Mouse (Mus musculus) heart, embryonic 12.5 days (tissue): ENCODE measurements around the gene C130074G19Rik. TPM values are rescaled to one million over a fixed set of nuclear protein-coding genes. Genes with fewer than 3 reads are reported as not detected.

Source experiments
- ATAC-seq: fragments of 200-750 bp; cut with Nextera tagmentation; 2 replicates; pipeline ENCODE4 v1.8.0; 2017; ENCODE audit warnings: moderate TSS enrichment, moderate library complexity; ENCODE audit not compliant: insufficient number of reproducible peaks, low FRiP score
- H3K27ac ChIP-seq: fragments of 300-500 bp; sonication (generic); 2 replicates; pipeline ENCODE4 v1.5.1; 2016; ENCODE audit warnings: mild to moderate bottlenecking, moderate library complexity; ENCODE audit not compliant: poor library complexity, severe bottlenecking
- H3K27me3 ChIP-seq: fragments of 300-500 bp; sonication (generic); replicated peaks from 2 replicates; pipeline ENCODE4 v1.6.1; 2016; ENCODE audit warnings: mild to moderate bottlenecking, moderate library complexity
- H3K36me3 ChIP-seq: fragments of 300-500 bp; sonication (generic); 2 replicates; pipeline ENCODE4 v1.6.1; 2016; ENCODE audit warnings: mild to moderate bottlenecking, moderate library complexity
- H3K4me1 ChIP-seq: fragments of 300-500 bp; sonication (generic); replicated peaks from 2 replicates; pipeline ENCODE4 v1.6.1; 2016; ENCODE audit warnings: mild to moderate bottlenecking
- H3K4me2 ChIP-seq: fragments of 300-500 bp; sonication (generic); 2 replicates; pipeline ENCODE4 v1.6.1; 2016; ENCODE audit warnings: mild to moderate bottlenecking, moderate library complexity
- H3K4me3 ChIP-seq: fragments of 300-500 bp; sonication (generic); 2 replicates; pipeline ENCODE4 v1.5.1; 2016; ENCODE audit warnings: mild to moderate bottlenecking
- H3K9ac ChIP-seq: fragments of 300-500 bp; sonication (generic); 2 replicates; pipeline ENCODE4 v1.6.1; 2016; ENCODE audit warnings: mild to moderate bottlenecking, moderate library complexity
- H3K9me3 ChIP-seq: fragments of 300-500 bp; sonication (generic); replicated peaks from 2 replicates; pipeline ENCODE4 v1.6.1; 2016; ENCODE audit warnings: mild to moderate bottlenecking, moderate library complexity
- WGBS: fragments of 180-500 bp; shearing (Covaris S2); methylation state at CpG from one replicate; pipeline ENCODE4 v1.1.7; 2016; 5-methylcytosine and 5-hydroxymethylcytosine counted together
- polyA plus RNA-seq: library from polyadenylated mRNA; unstranded; fragments of >200 nt; fragmentation: Nextera tagmentation; extraction: Ambion mirVana; gene quantifications from 2 replicates; pipeline ENCODE4 v1.2.1, GENCODE M21; 2016

Gene C130074G19Rik
- polyA plus RNA-seq, 1 experiment from 2014 or later: 0.51 TPM

DNA sequence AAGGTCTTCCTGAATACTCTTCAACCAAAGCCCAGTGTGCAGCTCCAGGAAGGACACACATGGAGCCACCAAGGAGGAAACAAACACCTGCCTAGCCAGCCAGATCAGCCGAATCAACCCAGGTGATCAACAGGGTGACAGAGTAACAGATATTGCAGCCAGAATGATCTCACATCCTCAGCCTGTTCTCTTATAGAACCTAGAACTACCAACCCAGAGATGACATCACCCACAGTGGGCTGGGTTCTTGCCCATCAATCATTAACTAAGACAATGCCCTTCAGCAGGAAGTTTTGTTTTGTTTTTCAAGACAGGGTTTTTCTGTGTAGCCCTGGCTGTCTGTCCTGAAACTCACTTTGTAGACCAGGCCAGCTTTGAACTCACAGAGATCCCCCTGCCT lies 24.8 kb downstream of the C130074G19Rik start:
- WGBS: 85% methylated on average over 1 of the region's 1 CpGs
- no peak overlapping the region for H3K4me2 ChIP-seq
- no peaks in the 10 kb centered on the region for H3K9me3 ChIP-seq
- no peak overlapping the region for H3K9ac ChIP-seq
- H3K36me3 ChIP-seq: no peaks in the 10 kb centered on the region
- H3K4me3 ChIP-seq: no peak overlapping the region
- no peak overlapping the region for H3K27ac ChIP-seq
- no peaks in the 10 kb centered on the region for H3K27me3 ChIP-seq
- ATAC-seq: no peak
- H3K4me1 ChIP-seq: 0 out of 2 replicates have a peak, but pooled peaks cover 9% of the 10 kb centered on the region

DNA sequence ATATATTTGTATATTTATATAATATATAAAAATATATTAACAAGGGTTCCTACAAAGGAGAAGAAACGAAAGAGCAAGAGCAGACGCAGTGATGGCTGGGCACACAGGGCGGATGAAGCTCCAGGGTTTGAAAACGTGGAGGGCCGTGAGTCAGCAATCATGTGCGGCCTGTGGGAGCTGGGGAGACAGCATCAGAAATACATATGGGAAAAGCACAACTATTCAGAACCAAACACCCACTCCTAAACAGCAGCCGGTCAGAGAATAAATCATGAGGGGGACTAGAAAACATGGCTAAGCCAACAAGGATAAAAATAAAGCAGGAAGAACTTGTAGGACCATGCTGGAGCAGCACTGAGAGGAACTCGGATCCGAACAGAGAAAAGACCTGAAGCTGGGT lies 25.8 kb downstream of the C130074G19Rik start:
- no peak overlapping the region for H3K4me3 ChIP-seq
- H3K4me1 ChIP-seq: peaks cover 9% of the 10 kb centered on the region; the same call in 1 of the 2 replicates
- no peak for ATAC-seq
- H3K9me3 ChIP-seq: no peaks in the 10 kb centered on the region
- no peak overlapping the region for H3K27ac ChIP-seq
- H3K9ac ChIP-seq: no peak overlapping the region
- 83% methylated on average over 9 of the region's 9 CpGs for WGBS
- no peaks in the 10 kb centered on the region for H3K36me3 ChIP-seq
- no peaks in the 10 kb centered on the region for H3K27me3 ChIP-seq
- no peak overlapping the region for H3K4me2 ChIP-seq

DNA sequence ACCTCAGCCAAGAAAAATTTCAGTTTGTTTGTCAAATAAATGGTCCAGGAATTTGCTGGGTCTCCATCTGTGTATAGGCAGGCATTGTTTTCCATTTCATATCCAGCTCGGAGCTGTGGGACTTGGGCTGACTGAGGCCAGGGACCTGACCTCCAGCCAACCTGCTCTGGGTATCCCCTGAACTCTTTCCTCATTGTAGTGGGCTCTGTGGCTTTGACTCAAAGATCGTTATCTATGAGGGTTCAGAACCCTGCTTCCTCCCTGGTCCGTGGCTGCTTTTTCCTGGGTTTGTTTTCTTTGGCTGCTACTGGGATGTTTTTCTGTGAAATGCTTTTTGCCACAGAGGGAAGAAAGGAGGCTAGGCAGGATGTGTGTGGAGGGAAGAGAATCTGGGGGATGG lies 29.1 kb downstream of the C130074G19Rik start:
- peak; percentile 43 for ATAC-seq
- Histone ChIP-seq H3K4me2 (peak overlapping the region; percentile 61), H3K9me3 (no peaks in the 10 kb centered on the region), H3K4me3 (no peak overlapping the region), H3K36me3 (no peaks in the 10 kb centered on the region), H3K4me1 (peaks cover 21% of the 10 kb centered on the region), H3K27me3 (peaks cover 10% of the 10 kb centered on the region), H3K9ac (0 out of 2 replicates have a peak overlapping the region, but pooled peaks have one; percentile 32), H3K27ac (peak overlapping the region; percentile 85)
- WGBS: 34% methylated on average over 3 of the region's 3 CpGs

DNA sequence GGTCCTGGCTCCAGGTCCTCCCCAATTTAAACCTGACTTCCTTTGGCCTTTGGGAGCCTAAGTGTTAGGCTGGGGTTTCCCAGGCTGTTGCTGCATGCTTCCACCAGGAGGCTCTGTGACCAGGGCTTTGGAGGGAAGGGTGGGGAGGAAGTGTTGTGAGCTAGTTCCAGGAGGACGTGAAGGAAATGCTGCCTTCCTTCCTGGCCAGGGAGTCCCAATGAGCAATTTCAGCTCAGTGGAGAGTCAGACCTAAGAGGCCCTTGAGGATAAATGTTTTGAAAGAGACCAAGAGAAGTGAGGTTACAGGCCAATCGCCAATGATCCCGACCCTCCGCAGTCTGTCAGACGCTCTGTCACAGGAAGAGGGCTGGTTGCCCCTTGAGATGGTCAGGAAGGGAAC lies 29.7 kb downstream of the C130074G19Rik start:
- H3K36me3 ChIP-seq: no peaks in the 10 kb centered on the region
- H3K4me3 ChIP-seq: peak overlapping the region; percentile 25
- WGBS: 20% methylated on average over 5 of the region's 5 CpGs
- ATAC-seq: peak; percentile 60; the same call in 1 of the 2 replicates
- peak overlapping the region; percentile 61 for H3K4me2 ChIP-seq
- H3K4me1 ChIP-seq: peaks cover 21% of the 10 kb centered on the region
- H3K9me3 ChIP-seq: no peaks in the 10 kb centered on the region
- H3K27ac ChIP-seq: peak overlapping the region; percentile 85
- peak overlapping the region; percentile 32; the same call in 1 of the 2 replicates for H3K9ac ChIP-seq
- H3K27me3 ChIP-seq: peaks cover 16% of the 10 kb centered on the region

DNA sequence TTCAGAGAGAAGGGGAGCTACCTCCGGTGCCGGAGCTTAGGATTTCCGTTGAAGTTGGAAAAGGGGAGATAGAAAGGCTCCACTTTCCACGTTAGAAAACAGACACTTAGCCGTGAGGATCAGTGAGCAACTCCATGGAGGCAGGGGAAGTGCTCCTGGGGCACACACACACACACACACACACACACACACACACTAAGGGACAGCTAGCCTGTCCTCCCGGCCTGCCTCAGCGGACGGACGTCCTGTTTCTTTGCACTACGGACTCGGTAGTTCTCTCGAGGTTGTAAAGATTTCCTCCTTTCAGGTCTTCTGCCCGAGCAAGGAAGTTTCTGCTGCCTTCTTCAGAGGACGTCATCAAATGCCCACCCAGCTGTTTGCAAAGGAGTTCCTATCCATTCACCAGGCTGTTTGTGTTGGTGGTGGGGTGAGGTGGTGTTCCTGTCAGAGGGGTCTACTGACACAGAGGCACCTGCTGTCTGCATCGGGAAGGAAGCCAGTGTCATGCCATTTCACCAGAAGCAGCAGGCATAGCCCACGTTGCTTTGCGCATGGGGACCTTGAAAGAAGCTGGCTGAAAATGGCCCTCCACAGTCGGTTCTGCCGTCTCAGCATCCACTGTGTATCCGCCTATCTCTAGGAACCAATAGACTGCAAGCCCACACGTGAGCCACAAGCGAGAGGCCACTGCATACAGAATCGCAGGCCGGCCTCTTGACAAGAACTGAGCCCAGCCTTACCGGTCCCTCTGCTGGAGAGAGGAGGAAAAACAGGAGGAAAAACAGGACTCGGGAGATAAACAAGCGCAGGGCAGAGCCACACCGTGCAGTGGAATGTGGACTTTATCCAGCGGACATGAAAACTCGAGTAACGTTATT lies 31.0 kb downstream of the C130074G19Rik start:
- Histone ChIP-seq H3K9ac (peak overlapping the region; percentile 18; the same call in 1 of the 2 replicates), H3K27ac (peak overlapping the region; percentile 52), H3K4me2 (peak overlapping the region; percentile 62), H3K4me3 (peak overlapping the region; percentile 15), H3K36me3 (no peaks in the 10 kb centered on the region), H3K27me3 (peaks cover 16% of the 10 kb centered on the region), H3K4me1 (peaks cover 21% of the 10 kb centered on the region), H3K9me3 (no peaks in the 10 kb centered on the region)
- ATAC-seq: peak; percentile 89
- 16% methylated on average over 31 of the region's 31 CpGs for WGBS

DNA sequence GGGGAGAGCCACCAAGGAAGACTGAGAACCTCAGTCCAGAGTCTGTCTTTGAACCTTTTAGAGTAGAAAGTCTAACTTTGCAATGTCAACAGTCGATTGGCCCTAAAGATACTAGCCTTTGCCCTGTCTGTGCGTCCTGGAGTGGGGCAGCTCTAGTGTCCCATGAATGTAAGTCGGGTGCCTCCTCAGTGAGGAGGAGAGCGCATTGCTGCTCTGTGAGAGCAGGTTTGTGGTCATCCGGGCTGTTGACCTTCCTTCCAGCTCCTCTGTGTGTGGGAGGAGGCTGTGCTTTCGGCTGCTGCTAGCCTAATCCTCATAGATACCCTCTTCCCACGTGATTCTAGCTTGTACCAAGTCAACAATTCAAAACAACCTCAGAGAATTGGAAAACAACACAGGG lies 31.9 kb downstream of the C130074G19Rik start:
- 29% methylated on average over 7 of the region's 7 CpGs for WGBS
- ATAC-seq: no peak
- 0 out of 2 replicates have a peak overlapping the region, but pooled peaks have one; percentile 62 for H3K4me2 ChIP-seq
- peaks cover 16% of the 10 kb centered on the region for H3K27me3 ChIP-seq
- H3K4me3 ChIP-seq: no peak overlapping the region
- H3K36me3 ChIP-seq: no peaks in the 10 kb centered on the region
- no peaks in the 10 kb centered on the region for H3K9me3 ChIP-seq
- H3K9ac ChIP-seq: no peak overlapping the region
- H3K27ac ChIP-seq: peak overlapping the region; percentile 52; the same call in 1 of the 2 replicates
- H3K4me1 ChIP-seq: peaks cover 21% of the 10 kb centered on the region

DNA sequence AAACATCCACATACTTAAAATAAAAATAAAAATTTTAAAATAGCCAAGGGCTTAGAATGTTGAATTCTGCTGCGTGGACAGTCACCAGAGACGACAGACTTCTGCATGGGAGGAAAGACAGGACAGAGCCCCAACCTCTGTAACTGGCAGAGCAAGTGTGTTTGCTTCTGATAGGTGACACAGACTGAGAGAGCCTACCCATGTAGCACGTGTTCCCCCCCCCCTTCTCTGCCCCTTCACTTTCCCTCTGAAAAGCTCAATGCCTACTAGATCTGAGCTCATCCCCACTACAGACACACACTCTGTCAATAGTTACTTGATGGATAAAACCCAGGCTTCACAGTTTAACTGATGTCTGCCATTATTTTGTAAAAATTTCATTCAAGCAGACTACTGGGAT lies 36.0 kb downstream of the C130074G19Rik start:
- 54% methylated on average over 3 of the region's 3 CpGs for WGBS
- Histone ChIP-seq H3K9me3 (no peaks in the 10 kb centered on the region), H3K27me3 (peaks cover 16% of the 10 kb centered on the region), H3K4me3 (0 out of 2 replicates have a peak overlapping the region, but pooled peaks have one; percentile 85), H3K27ac (no peak overlapping the region), H3K4me1 (peaks cover 26% of the 10 kb centered on the region), H3K36me3 (no peaks in the 10 kb centered on the region), H3K4me2 (peak overlapping the region; percentile 83), H3K9ac (no peak overlapping the region)
- ATAC-seq: no peak

DNA sequence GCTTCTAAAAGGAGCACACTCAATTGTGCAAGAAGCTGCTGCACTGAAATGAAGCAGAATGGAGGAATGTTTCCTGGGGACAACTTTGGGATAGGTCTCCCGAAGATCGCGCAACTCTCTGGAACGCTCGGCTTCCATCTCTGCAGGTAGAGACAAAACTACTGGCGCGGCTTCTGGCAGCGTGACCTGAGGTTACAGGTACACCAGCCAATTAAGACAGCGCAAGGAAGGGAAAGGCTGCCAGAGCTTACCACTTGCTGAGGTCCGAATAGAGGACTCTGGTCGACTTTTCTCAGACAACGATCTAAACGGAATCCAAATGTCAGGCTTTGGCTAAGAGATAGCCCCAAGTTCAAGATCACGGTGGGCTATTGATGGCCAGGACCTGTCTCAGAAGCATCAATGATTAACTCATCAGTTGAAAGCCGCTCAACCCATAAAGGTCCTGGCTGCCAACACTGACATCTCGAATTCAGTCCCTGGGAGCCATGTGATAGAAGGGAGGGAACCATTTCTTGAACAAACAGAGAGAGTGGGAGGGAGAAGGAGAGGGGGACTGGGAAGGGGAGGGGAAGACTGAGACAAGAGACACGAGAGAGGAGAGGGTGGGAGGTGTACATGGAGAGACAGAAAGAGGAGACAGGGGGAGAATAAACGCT lies 36.8 kb downstream of the C130074G19Rik start, which contains the start of gene Marc2:
Marc2 (minus strand) TSS at position 360 of the 659 bp plus-strand sequence.
- H3K27ac ChIP-seq: peak within 1 kb of the TSS; percentile 72
- H3K27me3 ChIP-seq: peaks cover 16% of the 10 kb centered on the region
- no peaks in the 10 kb centered on the region for H3K36me3 ChIP-seq
- H3K9me3 ChIP-seq: no peaks in the 10 kb centered on the region
- H3K4me2 ChIP-seq: peak within 1 kb of the TSS; percentile 83
- peaks cover 27% of the 10 kb centered on the region for H3K4me1 ChIP-seq
- 5% methylated on average over 18 of the region's 18 CpGs for WGBS
- peak; percentile 31 for ATAC-seq
- peak within 1 kb of the TSS; percentile 85 for H3K4me3 ChIP-seq
- H3K9ac ChIP-seq: peak within 1 kb of the TSS; percentile 94

DNA sequence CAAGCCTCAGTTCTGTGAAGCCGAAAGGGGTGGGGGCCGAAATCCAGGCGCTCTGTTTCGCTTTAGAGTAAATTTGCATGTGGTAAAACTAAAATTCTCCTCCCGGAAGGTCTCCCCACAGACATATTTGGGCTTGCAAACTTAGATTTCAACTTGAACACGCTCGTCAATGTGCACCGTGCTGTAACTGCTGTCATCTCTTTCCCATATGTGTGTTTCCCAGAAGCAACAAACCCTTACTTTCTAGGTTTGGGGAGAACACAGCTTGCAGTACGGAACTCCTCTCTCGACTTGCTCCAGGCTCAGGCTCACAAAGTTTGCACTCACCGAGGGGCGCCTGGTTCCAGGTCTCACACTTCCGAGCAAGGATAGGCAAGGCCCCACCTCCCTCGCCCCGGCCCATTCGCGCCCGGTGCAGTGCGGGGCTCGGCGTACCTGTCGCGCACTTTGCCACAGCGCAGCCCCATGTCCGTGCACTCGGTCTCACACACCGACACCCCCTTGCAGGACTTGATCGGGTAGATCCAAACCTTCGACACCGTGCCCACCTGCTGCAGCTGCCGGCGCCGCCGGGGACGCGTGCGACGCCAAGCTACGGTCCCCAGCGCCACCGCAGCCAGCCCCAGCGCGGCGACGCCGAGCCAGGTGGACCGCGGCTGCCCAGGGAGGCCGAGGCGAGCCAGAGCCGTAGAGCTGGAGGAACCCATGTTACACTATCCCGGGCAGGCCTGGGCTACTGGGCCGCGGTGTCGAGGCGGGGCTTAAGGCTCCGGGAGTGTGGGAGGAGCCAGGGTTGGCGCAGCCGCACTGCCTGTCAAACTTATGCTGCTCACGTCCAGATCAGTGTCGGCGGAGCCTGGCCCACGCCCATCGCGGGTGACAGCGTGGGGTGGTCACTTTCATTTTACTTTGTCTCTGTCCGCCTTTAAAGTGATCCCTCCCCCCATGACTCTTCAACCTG lies 37.6 kb downstream of the C130074G19Rik start:
- H3K4me3 ChIP-seq: peak overlapping the region; percentile 85
- peaks cover 8% of the 10 kb centered on the region for H3K36me3 ChIP-seq
- peaks cover 16% of the 10 kb centered on the region for H3K27me3 ChIP-seq
- peak; percentile 99 for ATAC-seq
- peaks cover 24% of the 10 kb centered on the region for H3K4me1 ChIP-seq
- under 1% methylated on average over 67 of the region's 67 CpGs for WGBS
- H3K9ac ChIP-seq: peak overlapping the region; percentile 94
- H3K4me2 ChIP-seq: peak overlapping the region; percentile 83
- peak overlapping the region; percentile 72 for H3K27ac ChIP-seq
- no peaks in the 10 kb centered on the region for H3K9me3 ChIP-seq

DNA sequence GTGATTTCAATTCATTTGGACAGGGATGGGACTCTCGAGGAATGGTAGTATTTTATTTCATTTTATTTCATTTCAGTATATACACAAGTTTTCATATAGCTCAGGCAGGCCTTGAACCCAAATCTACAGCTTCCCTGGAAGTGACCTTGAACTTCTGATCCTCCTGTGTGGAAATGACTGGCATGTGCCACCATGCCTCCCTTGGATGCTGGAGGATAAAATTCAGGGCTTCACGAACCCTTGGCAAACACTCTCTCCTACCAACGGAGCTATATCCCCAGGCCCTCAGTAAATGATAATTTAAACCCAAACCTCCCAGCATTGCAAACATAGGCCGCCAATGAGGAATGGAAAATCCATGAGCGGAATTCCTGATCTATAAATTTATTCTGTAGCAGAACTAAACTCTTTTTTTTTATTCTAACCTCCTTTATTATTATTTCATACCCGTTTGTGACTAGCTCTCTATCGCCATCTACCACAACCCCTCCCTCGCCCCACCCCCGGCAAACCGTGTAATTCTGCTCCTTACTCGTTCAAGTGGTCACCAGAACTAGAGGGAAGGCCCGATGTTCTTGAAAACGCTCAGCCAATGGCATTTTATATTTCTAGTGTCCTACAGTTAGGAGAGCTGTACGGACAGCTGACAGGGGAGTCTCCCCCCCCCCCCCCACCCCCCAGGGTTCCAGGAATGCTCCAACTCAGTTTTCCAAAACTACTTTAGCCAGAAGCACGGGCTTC lies 38.5 kb downstream of the C130074G19Rik start:
- peaks cover 24% of the 10 kb centered on the region for H3K4me1 ChIP-seq
- 20% methylated on average over 15 of the region's 15 CpGs for WGBS
- H3K4me2 ChIP-seq: peak overlapping the region; percentile 83
- H3K36me3 ChIP-seq: peaks cover 16% of the 10 kb centered on the region
- peaks cover 12% of the 10 kb centered on the region for H3K27me3 ChIP-seq
- no peak for ATAC-seq
- no peaks in the 10 kb centered on the region for H3K9me3 ChIP-seq
- H3K9ac ChIP-seq: peak overlapping the region; percentile 94
- peak overlapping the region; percentile 85 for H3K4me3 ChIP-seq
- H3K27ac ChIP-seq: peak overlapping the region; percentile 72
